In the genomic region with DNA sequence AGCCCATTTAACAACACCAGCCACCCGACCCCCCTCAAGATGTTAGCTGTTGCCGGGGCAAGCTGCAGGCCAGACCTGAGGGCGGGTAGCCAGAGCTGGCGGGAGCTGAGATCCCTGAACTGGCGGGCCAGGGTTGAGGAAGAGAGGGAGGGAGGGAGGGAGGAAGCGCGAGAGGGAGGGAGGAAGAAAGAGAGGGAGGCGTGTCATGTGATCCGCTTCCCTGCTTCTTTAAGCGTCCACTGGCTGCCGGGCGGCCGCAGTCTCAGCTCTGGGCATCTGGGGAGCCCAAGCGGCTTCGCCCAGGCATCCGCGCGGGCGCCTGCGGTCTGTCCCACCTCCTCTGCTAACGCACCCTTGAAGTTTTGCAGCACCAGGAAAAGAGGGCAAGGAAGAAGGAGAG, we compare ENCODE assay signal across 8 mouse cellular contexts. TPM values are rescaled to one million over a fixed set of nuclear protein-coding genes. Genes with fewer than 3 reads are reported as not detected.
DNase-seq lines count a peak whose midpoint lies in the region; ATAC-seq lines count a peak whose summit lies in the region.

TSS of gene Wls (plus strand) at position 192 of the 400 bp plus-strand sequence.

- H3K36me3 ChIP-seq in hindbrain, embryonic 10.5 days, result no peaks in the 10 kb centered on the region
- H3K36me3 ChIP-seq in lung, embryonic 16.5 days (ENCODE audit: control insufficient read depth, insufficient read depth, low read length), result no peaks in the 10 kb centered on the region

- peaks cover 10% of the 10 kb centered on the region for H3K27me3 ChIP-seq in hindbrain, embryonic 10.5 days (ENCODE audit: insufficient read depth, poor library complexity, severe bottlenecking)
- no peaks in the 10 kb centered on the region for H3K27me3 ChIP-seq in lung, embryonic 16.5 days (ENCODE audit: control insufficient read depth, insufficient read depth, low read depth, low read length)

- peak within 1 kb of the TSS; percentile 91 for H3K27ac ChIP-seq in hindbrain, embryonic 10.5 days
- peak within 1 kb of the TSS; percentile 93 for H3K27ac ChIP-seq in lung, embryonic 16.5 days (ENCODE audit: low read length)

- peak within 1 kb of the TSS; percentile 70 for H3K4me2 ChIP-seq in lung, embryonic 16.5 days (ENCODE audit: low read depth, low read length)

- H3K9ac ChIP-seq in lung, embryonic 16.5 days (ENCODE audit: low read length), result peak within 1 kb of the TSS; percentile 85

- ATAC-seq in lung, embryonic 16.5 days (ENCODE audit: low read depth), result peak; percentile 94

- H3K4me1 ChIP-seq in hindbrain, embryonic 10.5 days (replicated peaks), result peaks cover 18% of the 10 kb centered on the region
- no peaks in the 10 kb centered on the region; the same call in 1 of the 2 replicates for H3K4me1 ChIP-seq in lung, embryonic 16.5 days (replicated peaks; ENCODE audit: control insufficient read depth, insufficient read depth, low read length)

- DNase-seq in Muller cell, postnatal 12 days (ENCODE audit: inconsistent ontology term), result peak; percentile 62
- peak; percentile 61 to 79 for DNase-seq in cerebellum, postnatal 10 days
- peak; percentile 19 to 68 for DNase-seq in frontal cortex, adult 2 months (ENCODE audit: extremely low spot score in 1 of 2, low spot score in 1 of 2)
- DNase-seq in hindbrain, embryonic 10.5 days (ENCODE audit: low spot score), result peak; percentile 81
- DNase-seq in layer of hippocampus, adult 9-11 months, result peak; percentile 61
- DNase-seq in ovary, adult 18-20 months (ENCODE audit: low spot score), result peak; percentile 76
- DNase-seq in thymus, postnatal 25 days, result peak; percentile 52

- peak within 1 kb of the TSS; percentile 74 for H3K4me3 ChIP-seq in hindbrain, embryonic 10.5 days
- H3K4me3 ChIP-seq in lung, embryonic 16.5 days (ENCODE audit: low read length), result peak within 1 kb of the TSS; percentile 75

- H3K9me3 ChIP-seq in hindbrain, embryonic 10.5 days, result no peaks in the 10 kb centered on the region
- no peaks in the 10 kb centered on the region for H3K9me3 ChIP-seq in lung, embryonic 16.5 days (ENCODE audit: control insufficient read depth, low read length)

- WGBS in hindbrain, embryonic 10.5 days, result under 1% methylated on average over 21 of the region's 21 CpGs
- under 1% methylated on average over 18 of the region's 21 CpGs for WGBS in lung, embryonic 16.5 days

RNA-seq across cellular contexts. Expression of gene Wls, which starts in this region (rescaled TPM):
- 43.3 and 49.8 TPM in 2 replicates for polyA plus RNA-seq in frontal cortex, adult 2 months (2012; rRNA removed)
- 134 and 137 TPM in 2 replicates for polyA plus RNA-seq in hindbrain, embryonic 10.5 days (2016; fragmentation: Nextera tagmentation; extraction: Ambion mirVana)
- 190 and 194 TPM in 2 replicates for polyA plus RNA-seq in lung, embryonic 16.5 days (2015; fragmentation: Nextera tagmentation; extraction: Ambion mirVana)

Comparison
In these comparisons a context has a peak if more than half of its experiments do, and no peak if none do; other contexts are left out.
1. Peak in every context shown above with its lines: DNase-seq, ATAC-seq, H3K4me3 ChIP-seq and H3K27ac ChIP-seq.